Mouse (Mus musculus): ENCODE data around the gene Mrpl33. TPM values are rescaled to one million over a fixed set of nuclear protein-coding genes. Genes with fewer than 3 reads are reported as not detected.

Gene Mrpl33
- polyA plus RNA-seq, 1 experiment from 2014 or later = 313 TPM

DNA sequence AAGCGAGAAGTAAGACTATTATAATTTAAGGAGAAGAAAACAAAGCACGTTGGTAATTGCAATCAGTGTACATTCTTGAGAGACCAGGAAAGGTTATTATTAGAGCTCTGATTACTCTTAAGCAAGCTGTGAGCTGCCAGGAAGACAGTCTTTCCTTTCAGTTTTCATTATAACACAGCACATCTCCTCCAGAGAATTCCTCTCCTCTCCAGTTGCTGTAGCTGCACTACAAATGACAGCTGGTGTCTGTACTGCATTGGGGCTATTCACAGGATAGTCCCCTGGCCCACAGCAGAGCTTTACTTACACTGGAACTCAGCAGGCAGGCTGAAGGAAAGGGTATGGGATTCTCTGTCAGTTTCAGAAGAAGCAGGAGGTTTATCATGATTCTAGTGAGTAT, 76.7 kb downstream of the Mrpl33 start:
- Histone ChIP-seq H3K36me3 (ENCODE audit: insufficient read depth, low read length) (no peaks in the 10 kb centered on the region), H3K9ac (replicated peaks; ENCODE audit: low read depth) (no peak overlapping the region), H3K9me3 (ENCODE audit: low read length) (no peaks in the 10 kb centered on the region), H3K4me3 (ENCODE audit: low read depth, low read length) (no peak overlapping the region), H3K27ac (ENCODE audit: low read length) (no peak overlapping the region), H3K4me1 (ENCODE audit: insufficient read depth, low read depth, low read length) (no peaks in the 10 kb centered on the region), H3K4me2 (replicated peaks; ENCODE audit: low read depth, low read length) (no peak overlapping the region), H3K27me3 (replicated peaks; ENCODE audit: insufficient read depth, low read length) (no peaks in the 10 kb centered on the region)
- WGBS = 61% methylated on average over 2 of the region's 2 CpGs
- peak; percentile 22 for DNase-seq (ENCODE audit: low spot score)
- no peak for ATAC-seq
- TF ChIP-seq CTCF (IDR thresholded peaks at IDR 0.05) (no peak), EP300 (IDR thresholded peaks at IDR 0.05) (no peak)

DNA sequence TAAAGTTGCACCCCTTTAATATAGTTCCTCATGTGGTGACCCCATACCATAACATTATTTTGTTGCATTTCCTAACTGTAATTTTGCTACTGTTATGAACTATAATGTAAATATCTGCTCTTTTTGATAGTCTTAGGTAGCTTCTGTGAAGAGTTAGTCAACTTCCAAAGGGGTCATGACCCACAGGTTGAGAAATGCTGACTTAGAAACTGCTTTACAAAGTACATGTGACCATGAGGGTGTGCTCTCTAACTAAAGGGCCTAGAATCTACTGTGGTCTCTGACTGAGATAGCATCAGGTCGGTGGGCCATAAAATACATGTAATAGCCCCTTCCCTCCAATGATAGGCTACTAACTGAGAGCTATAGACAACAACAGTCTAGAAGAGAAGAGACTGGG, 81.3 kb downstream of the Mrpl33 start:
- H3K4me3 ChIP-seq (ENCODE audit: low read depth, low read length) = no peak overlapping the region
- no peak overlapping the region for H3K9ac ChIP-seq (replicated peaks; ENCODE audit: low read depth)
- H3K4me2 ChIP-seq (replicated peaks; ENCODE audit: low read depth, low read length) = no peak overlapping the region
- 83% methylated on average over 1 of the region's 1 CpGs for WGBS
- no peaks in the 10 kb centered on the region for H3K27me3 ChIP-seq (replicated peaks; ENCODE audit: insufficient read depth, low read length)
- no peak for DNase-seq (ENCODE audit: low spot score)
- no peak for TF ChIP-seq EP300 (IDR thresholded peaks at IDR 0.05)
- TF ChIP-seq CTCF (IDR thresholded peaks at IDR 0.05) = no peak
- H3K27ac ChIP-seq (ENCODE audit: low read length) = no peak overlapping the region
- H3K9me3 ChIP-seq (ENCODE audit: low read length) = no peaks in the 10 kb centered on the region
- ATAC-seq = no peak
- H3K36me3 ChIP-seq (ENCODE audit: insufficient read depth, low read length) = no peaks in the 10 kb centered on the region
- H3K4me1 ChIP-seq (ENCODE audit: insufficient read depth, low read depth, low read length) = no peaks in the 10 kb centered on the region

DNA sequence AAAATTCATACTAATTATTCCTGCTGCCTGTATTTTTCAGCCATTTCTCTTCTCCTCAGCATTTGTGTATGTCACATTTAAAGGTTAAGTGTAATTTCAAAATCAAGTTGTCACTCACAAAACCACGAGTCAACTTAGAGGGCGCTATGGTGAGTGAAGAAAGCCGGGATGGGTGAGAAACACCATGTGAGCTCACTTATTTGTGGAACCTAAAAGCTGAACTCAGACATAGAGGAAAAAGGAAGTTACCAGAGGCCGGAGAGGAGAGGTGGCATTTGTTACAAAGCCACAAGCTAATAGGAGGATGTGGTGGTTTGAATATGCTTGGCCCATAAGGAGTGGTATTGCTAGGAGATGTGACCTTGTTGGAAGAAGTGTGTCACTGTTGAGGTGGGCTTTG, 83.4 kb downstream of the Mrpl33 start:
- Histone ChIP-seq H3K4me3 (ENCODE audit: low read depth, low read length) (no peak overlapping the region), H3K27ac (ENCODE audit: low read length) (no peak overlapping the region), H3K36me3 (ENCODE audit: insufficient read depth, low read length) (no peaks in the 10 kb centered on the region), H3K9ac (replicated peaks; ENCODE audit: low read depth) (no peak overlapping the region), H3K27me3 (replicated peaks; ENCODE audit: insufficient read depth, low read length) (no peaks in the 10 kb centered on the region), H3K9me3 (ENCODE audit: low read length) (no peaks in the 10 kb centered on the region), H3K4me1 (ENCODE audit: insufficient read depth, low read depth, low read length) (no peaks in the 10 kb centered on the region), H3K4me2 (replicated peaks; ENCODE audit: low read depth, low read length) (no peak overlapping the region)
- no peak for TF ChIP-seq CTCF (IDR thresholded peaks at IDR 0.05)
- no peak for TF ChIP-seq EP300 (IDR thresholded peaks at IDR 0.05)
- no peak for DNase-seq (ENCODE audit: low spot score)
- no peak for ATAC-seq
- WGBS = 74% methylated on average over 4 of the region's 4 CpGs

DNA sequence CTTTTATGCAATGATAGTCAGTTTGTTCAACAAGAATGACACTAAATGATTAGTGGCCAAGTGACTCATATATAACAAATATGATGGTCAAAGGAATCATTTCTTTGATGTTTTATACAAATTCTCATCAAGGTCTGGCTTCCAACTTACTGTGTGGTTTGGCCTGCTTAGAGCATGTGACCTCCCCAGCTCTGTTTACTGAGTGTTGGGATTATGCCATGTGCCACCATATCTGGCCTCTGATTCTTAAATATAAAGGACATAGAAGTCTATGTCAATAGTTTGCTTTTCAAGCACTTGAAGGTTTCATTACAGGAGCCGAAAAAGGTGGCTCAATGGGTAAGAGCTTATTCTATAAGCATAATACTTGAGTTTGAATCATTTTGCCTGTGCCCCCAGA, 85.6 kb downstream of the Mrpl33 start:
- DNase-seq (ENCODE audit: low spot score) (no peak), ATAC-seq (no peak)
- no peak for TF ChIP-seq EP300 (IDR thresholded peaks at IDR 0.05)
- TF ChIP-seq CTCF (IDR thresholded peaks at IDR 0.05) = no peak
- H3K4me2 ChIP-seq (replicated peaks; ENCODE audit: low read depth, low read length) = no peak overlapping the region
- no peak overlapping the region for H3K4me3 ChIP-seq (ENCODE audit: low read depth, low read length)
- H3K27me3 ChIP-seq (replicated peaks; ENCODE audit: insufficient read depth, low read length) = no peaks in the 10 kb centered on the region
- H3K36me3 ChIP-seq (ENCODE audit: insufficient read depth, low read length) = no peaks in the 10 kb centered on the region
- no peaks in the 10 kb centered on the region for H3K4me1 ChIP-seq (ENCODE audit: insufficient read depth, low read depth, low read length)
- no peak overlapping the region for H3K9ac ChIP-seq (replicated peaks; ENCODE audit: low read depth)
- H3K27ac ChIP-seq (ENCODE audit: low read length) = no peak overlapping the region
- WGBS = 54% methylated on average over 1 of the region's 1 CpGs
- no peaks in the 10 kb centered on the region for H3K9me3 ChIP-seq (ENCODE audit: low read length)

DNA sequence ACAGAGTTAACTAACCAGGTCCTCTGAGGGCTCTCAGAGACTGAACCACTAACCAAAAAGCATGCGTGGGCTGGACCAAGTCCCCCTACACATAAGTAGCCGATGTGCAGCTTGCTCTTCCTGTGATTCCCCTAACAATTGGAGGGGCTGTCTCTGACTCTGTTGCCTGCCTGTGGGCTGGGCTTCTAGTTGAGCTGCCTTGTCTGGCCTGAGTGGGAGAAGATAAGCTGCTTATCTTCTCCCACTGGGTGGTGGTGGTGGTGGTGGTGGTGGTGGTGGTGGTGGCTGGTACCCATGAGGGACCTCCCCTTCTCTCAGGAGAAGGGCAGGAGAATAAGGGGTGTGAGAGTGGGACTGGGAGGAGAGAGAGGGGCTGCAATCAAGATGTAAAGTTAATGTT, 89.3 kb downstream of the Mrpl33 start:
- DNase-seq (ENCODE audit: low spot score) = no peak
- Histone ChIP-seq H3K9me3 (ENCODE audit: low read length) (no peaks in the 10 kb centered on the region), H3K4me2 (replicated peaks; ENCODE audit: low read depth, low read length) (no peak overlapping the region), H3K4me3 (ENCODE audit: low read depth, low read length) (no peak overlapping the region), H3K9ac (replicated peaks; ENCODE audit: low read depth) (no peak overlapping the region), H3K36me3 (ENCODE audit: insufficient read depth, low read length) (no peaks in the 10 kb centered on the region), H3K27me3 (replicated peaks; ENCODE audit: insufficient read depth, low read length) (no peaks in the 10 kb centered on the region), H3K27ac (ENCODE audit: low read length) (no peak overlapping the region), H3K4me1 (ENCODE audit: insufficient read depth, low read depth, low read length) (no peaks in the 10 kb centered on the region)
- 58% methylated on average over 2 of the region's 2 CpGs for WGBS
- no peak for ATAC-seq
- TF ChIP-seq CTCF (IDR thresholded peaks at IDR 0.05) (no peak), EP300 (IDR thresholded peaks at IDR 0.05) (no peak)

DNA sequence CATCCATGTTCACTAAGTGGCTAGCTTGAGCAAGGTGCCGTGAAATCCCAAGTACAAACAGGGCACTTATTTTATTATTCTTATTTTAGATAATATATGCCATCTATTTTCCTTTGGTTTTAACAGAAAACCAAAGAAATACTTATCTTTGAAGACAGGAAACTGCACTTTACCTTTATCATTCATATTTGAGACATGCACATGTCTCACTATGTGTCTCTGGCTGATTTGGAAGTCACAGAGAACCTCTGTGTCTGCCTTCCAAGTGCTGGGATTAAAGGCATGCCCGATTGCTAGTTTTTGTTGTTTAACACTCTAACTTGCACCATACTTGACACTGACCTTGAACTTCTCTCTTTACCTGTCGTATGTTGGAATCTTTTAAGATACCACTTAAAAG, 91.2 kb downstream of the Mrpl33 start:
- no peak overlapping the region for H3K9ac ChIP-seq (replicated peaks; ENCODE audit: low read depth)
- ATAC-seq (no peak), DNase-seq (ENCODE audit: low spot score) (no peak)
- no peak overlapping the region for H3K4me3 ChIP-seq (ENCODE audit: low read depth, low read length)
- no peaks in the 10 kb centered on the region for H3K27me3 ChIP-seq (replicated peaks; ENCODE audit: insufficient read depth, low read length)
- H3K36me3 ChIP-seq (ENCODE audit: insufficient read depth, low read length) = no peaks in the 10 kb centered on the region
- no peak overlapping the region for H3K4me2 ChIP-seq (replicated peaks; ENCODE audit: low read depth, low read length)
- 80% methylated on average over 3 of the region's 3 CpGs for WGBS
- no peak for TF ChIP-seq CTCF (IDR thresholded peaks at IDR 0.05)
- no peak for TF ChIP-seq EP300 (IDR thresholded peaks at IDR 0.05)
- no peaks in the 10 kb centered on the region for H3K9me3 ChIP-seq (ENCODE audit: low read length)
- H3K4me1 ChIP-seq (ENCODE audit: insufficient read depth, low read depth, low read length) = no peaks in the 10 kb centered on the region
- H3K27ac ChIP-seq (ENCODE audit: low read length) = no peak overlapping the region

DNA sequence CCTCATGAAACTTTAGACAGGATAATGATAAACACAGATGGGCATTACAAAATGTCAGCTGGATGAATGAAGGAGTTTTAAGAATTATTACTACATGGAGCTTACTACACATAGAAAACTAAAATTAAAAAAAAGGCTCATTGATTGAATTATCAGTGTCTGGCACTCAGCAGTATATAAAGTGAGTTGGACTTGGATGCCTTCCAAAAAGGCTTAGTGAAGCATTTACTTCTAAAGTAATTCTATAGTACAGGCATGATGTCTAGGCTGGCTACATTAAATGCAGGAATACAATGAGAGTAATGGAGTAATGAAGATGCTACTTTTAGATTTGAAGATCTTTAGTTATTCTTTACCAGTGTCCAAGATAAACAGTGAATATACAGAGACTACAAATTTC, 96.5 kb downstream of the Mrpl33 start:
- Histone ChIP-seq H3K9ac (replicated peaks; ENCODE audit: low read depth) (no peak overlapping the region), H3K27ac (ENCODE audit: low read length) (no peak overlapping the region), H3K27me3 (replicated peaks; ENCODE audit: insufficient read depth, low read length) (no peaks in the 10 kb centered on the region), H3K4me2 (replicated peaks; ENCODE audit: low read depth, low read length) (no peak overlapping the region), H3K4me3 (ENCODE audit: low read depth, low read length) (no peak overlapping the region), H3K9me3 (ENCODE audit: low read length) (no peaks in the 10 kb centered on the region), H3K4me1 (ENCODE audit: insufficient read depth, low read depth, low read length) (no peaks in the 10 kb centered on the region), H3K36me3 (ENCODE audit: insufficient read depth, low read length) (no peaks in the 10 kb centered on the region)
- no peak for DNase-seq (ENCODE audit: low spot score)
- TF ChIP-seq CTCF (IDR thresholded peaks at IDR 0.05) = no peak
- no peak for TF ChIP-seq EP300 (IDR thresholded peaks at IDR 0.05)
- no peak for ATAC-seq

All from lung, postnatal 0 days (tissue).